Mouse (Mus musculus) embryo, embryonic 11.5 days (tissue): Measurements from ENCODE around the gene Ube2a.
A peak's percentile ranks its signal among the peaks of the same experiment; 100 is the strongest.
"Not testable (repeated sequence)": the region's sequence is repeated elsewhere in the genome, so short reads cannot be mapped to it uniquely, and the experiment has no call there.

Experiments
- DNase-seq: peaks from one replicate; pipeline ENCODE4 v3.0.0-alpha.2; 2012; ENCODE audit warnings: low read depth, low spot score

Gene Ube2a

DNA sequence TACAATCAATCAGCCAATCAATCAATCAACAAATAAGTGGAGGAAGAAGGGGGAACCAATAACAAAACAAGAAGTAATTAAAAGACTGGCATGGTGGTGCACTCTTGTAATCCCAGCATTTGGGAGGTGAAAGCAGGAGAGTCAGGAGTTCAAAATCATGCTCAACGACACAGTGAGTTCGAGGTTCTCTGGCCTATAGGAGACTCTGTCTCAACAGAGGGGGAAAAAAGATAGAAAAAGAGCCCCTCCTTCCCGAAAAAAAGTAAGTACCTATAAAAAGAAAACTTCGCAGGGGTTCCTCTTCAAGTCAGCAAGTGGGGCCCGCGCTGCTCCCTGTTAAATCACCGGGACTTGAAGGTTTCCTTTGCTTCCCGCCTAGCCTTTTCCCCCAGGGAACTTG, at the start of gene Ube2a, which contains the start of gene C330007P06Rik:
Gene Ube2a (plus strand): TSS at position 136 of the 400 bp plus-strand sequence.
Gene C330007P06Rik (minus strand): TSS at position 347 of the 400 bp plus-strand sequence.
- DNase-seq, result peak; percentile 2

DNA sequence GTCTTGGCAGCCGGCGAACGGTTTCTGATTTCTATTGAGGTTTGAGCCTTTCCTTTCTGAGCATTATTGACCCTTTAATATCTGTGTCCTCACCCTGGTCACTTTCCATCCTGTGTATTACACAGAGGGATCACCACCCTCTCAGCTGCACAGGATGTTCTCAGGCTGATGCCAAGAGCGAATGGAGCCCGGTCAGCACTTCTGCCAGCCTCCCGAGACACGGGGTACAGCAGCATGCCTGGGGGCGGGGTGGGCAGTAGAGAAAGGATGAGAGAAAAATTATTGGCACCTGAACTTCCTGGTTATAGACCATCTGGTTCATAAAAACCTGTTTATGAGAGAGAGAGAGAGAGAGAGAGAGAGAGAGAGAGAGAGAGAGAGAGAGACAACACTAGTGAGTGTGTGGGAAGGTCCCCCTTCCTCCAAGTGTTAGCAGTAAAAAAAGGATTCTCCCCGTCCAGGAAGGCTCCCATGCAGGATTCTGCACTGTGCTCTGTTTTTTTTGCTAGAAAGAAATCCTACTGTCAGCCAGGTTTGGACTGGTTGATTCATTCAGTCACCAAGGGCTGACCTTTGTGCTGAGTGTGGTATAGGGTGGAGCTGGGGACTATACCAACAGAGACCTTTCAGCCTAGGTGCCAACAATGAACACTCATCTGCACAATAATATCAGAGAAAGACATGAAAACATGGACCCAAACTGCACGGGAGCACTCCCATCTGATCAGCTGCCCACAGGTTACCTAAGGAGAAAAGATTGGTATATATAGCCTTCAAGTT, 49.6 kb upstream of the Ube2a start:
- no peak for DNase-seq

DNA sequence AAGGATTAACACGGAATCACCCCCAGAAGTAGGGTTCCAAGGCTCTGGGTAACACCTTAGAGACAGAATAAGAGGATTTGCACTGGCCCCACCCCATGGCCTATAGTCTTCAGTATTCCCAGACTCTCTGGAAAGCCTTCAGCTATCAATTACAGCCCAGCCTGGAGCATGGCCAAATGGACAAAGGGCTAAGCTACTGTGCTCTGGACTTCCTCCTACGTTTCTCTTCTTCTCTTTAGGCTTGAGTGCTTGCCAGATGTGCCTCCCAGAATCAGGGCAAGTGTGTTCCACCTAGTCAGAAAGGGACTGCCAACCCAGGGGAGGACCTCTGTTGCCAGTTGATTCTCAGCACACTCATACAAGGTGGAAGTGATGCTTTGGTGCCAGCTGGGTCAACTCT, 48.7 kb upstream of the Ube2a start:
- DNase-seq, result no peak

DNA sequence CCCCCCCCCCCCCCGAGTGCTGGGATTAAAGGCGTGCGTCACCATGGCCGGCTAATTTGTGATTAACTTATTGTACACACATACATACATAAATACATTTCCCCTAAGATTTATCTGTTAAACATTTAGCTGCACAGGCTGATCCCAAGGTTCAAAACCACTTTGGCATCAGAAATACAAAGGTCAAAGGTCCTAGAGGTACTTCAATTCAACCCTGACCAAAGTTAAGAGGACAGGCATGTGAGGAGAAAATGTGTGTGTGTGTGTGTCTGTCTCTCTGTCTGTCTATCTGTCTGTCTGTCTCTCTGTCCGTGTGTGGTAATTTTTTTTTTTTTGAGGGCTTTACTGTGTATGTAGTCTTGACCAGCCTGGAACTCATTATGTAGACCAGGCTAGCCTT, 46.8 kb upstream of the Ube2a start:
- no peak for DNase-seq

DNA sequence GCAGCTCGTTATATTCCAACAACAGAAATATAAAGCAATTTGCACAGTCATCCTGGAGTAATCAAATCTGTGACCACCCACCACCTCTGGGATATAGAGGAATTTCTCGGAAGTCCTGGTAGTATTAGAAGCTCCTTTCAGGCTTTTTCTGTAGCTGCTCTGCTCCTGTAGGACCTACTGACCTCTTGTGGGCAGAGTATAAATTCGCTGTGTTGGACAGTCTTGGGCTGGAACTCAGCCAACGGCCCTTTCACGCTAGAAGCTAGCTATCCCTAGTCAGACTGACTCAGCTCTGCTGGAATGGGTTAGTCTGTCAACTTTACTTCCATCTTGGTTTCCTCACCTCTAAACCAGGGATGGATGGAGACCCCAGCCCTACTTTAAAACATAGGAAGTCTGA, 43.4 kb upstream of the Ube2a start:
- no peak for DNase-seq

DNA sequence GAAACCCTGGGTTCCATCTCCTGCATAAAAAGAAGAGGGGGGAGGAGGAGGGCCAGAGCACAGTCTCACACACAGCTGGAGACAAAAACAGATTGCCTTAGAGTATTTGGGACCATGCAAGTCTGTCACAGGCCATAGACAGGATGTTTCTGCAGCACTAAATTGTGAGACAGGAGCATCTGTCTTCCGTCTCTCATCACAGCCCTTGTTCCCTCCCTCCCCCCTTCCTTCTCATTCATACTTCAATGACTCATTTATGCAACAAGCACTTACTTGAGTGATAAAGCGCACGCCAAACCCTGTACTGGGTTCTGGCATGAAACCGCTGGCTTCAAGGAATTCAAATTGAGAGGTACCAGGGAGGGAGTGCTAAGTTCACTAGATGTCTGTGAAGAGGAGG, 42.1 kb upstream of the Ube2a start:
- DNase-seq, result no peak

DNA sequence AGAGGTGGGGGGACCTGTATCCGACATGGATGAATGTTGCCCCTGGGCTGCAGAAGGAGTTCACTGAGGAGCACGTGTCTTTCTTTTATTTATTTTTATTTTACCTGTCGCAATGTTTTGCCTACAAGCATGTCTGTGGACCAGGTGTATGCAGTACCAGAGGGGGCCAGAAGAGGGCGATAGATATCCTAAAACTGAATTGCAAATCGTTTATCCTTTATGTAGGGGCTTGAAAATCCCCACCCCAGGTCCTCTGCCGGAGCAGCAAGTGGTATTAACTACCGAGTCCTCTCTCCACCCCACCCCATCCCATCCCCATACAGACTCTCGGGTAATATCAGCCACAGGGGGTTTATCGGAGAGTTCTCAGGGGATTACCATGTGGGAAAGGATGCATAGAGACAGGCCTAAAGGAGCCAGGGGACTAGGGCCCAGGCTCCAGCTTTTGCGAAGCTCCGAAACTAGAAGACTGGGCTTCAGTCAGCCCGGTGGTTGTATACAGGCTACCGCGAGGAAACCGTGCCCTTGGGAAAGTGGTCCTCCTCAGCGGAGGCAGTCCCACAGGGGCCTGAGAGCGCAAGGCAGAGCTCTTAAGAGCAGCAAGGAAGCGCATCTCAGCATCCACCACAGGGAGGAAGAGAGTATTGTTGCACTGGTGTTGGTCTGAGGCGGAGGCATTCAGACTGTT, 40.2 kb upstream of the Ube2a start:
- peak; percentile 44 for DNase-seq

DNA sequence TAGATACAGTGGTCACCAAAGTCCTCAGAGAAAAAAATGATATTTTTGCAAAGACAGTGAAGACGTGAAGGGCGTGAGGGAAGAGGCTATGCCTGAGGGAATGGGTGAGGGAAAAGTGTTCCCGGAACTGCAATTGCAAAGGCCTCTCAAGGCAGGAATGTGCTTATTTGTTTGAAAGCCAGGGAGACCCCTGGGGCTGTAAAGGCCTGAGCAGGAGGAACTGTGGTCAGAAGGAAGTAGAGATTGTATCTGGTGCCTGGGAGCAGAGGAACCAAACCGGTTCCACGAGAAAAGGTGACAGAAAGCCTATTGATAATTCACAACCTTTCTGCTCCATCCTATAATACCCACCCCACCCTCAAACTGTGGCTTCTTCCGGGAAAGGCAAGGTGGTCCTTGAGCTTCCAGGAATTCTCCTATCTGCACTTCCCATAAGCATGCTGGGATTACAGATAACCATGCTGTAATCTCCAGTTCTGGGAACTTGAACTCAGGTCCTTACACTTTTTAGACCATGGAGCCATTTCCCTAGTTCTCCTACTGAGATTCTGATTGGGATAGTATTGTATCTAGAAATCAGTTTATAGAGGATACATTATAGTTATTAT, 36.5 kb upstream of the Ube2a start:
- DNase-seq, result no peak

DNA sequence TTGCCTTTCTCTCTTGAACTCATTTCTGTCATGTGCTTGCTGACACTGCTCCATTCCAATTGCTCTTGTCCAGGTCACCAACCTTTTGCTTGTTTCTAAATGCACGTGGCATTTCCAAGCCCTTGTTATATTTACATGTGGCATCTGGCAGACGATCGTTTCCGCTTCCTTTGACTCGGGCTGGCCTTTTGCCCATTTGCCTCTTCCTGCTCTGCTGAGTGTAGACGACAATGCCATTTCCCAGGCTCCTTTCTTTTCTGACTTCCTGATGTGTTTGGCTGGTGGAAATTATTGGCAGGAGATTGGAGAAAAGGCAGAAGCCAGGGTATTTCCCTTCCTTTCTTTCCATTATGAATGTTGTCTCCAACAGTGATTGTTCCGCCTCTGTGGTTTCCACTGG, 34.3 kb upstream of the Ube2a start:
- DNase-seq, result no peak

DNA sequence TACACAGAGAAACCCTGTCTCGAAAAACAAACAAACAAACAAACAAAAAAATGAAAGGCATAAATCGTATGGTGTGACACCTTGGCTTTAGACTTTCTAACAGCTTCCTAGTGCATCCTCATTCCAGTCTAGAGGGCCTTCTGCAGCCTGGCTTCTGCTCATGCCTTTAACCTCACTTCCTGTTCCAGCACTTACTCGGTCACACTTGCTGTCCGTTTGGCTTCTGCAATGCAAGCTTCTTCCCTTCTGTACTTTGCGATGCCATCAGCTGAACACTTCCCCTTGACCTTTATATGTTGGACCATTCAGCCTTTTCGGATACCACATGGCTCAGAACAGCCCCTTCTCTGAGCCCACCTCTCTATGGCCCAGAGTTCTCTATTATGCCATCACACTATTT, 32.0 kb upstream of the Ube2a start:
- no peak for DNase-seq

DNA sequence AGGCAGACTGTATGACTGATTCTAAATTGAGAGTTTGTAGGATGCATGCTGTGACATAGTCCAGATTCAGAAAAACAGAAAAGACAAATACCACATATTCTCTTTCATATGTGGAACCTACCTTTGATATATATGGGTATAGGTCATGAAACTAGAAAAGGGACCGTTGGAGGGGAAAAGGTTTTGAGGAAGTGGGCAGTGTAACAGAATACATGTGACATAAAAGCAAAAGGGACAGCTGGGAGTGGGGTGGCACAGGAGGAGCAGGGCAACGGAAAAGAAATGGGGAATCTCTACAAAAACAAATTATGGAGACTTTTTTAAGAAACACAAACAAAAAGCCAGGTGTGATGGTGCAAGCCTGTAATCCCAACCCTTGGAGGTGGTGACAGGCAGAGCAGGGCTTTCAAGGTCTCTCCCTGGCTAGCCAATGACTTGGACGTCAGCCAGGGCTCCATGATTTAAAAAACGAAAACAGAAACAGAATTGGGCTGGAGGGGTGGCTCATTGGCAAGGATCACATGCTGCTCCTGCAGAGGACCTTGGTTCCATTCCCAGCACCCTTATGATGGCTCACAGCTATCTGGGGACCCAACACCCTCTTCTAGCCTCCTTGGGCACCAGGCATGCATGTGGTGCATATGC, 30.2 kb upstream of the Ube2a start:
- no peak for DNase-seq

DNA sequence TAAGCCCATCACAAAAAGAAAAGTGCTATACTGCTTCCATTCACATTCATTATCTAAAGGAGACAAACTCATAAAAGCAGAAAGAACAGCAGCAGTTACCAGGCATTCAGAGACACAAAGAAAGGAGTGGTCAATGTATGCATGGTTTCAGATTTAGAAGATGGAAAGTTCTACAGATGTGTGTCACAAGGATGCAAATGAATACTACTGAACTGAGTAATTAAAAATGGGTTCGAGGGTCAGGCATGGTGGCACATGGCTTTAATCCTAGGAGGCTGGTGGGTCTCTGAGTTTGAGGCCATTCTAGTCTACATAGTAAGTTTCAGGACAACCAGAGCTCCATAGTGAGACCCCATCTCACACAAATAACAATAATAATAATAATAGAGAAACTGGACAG, 26.5 kb upstream of the Ube2a start:
- DNase-seq, result no peak

DNA sequence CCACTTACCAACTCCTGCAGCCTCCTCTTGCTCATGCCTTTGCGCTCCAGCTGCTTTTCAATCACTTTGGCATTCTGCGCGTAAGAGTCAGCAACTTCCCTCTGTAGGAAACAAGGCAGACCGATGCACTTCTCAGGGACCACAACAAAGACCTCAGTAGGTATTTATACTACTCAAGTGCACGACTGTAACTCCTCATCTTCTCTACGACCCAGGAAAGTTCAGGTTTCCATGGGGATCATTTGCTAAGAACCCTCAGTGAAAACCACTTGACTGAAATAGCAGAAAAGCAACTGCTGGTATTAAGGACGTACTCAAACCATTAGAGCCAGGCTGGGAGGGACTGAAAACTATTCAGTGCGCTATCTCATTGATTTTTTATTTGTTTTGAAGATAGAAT, 21.1 kb upstream of the Ube2a start:
- DNase-seq, result no peak

DNA sequence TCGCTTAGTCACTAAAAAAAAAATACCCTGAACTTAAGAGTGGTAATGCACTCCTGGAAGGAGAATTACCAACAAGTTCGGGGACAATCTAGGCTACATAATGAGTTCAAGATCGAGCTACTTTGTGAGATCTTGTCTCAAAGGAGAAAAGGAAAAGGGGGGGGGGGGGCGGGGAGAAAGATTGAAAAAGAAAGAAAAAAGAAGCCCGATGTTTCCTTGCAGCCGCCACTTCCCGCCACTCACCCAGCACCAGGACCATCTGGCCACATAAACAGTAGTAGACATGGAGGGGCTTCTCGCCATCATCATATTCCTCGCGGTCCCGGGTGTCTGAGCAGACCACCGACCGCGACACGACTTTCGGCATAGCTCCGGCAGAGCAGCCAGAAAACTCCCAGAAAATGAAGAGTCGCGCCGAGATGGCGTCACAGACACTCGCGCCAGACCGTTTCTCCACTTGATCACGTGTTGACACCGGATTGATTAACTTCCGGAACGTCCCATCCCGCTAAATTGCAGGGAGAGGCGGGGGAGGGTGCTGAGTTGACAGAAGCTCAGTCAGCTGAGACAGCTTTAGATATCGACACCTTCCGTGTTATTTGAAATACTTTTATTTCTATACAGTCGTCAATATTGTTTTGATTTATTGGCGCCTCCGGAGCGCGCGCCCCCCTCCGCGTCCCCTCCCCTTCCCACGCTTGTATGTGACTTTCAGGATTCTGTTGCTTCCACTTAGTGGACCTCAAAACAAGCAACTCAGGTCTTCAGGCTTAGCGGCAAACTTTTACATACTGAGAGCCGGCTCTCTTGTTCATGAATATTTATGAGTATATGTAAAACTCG, 9.7 kb upstream of the Ube2a start:
- peak; percentile 55 for DNase-seq

DNA sequence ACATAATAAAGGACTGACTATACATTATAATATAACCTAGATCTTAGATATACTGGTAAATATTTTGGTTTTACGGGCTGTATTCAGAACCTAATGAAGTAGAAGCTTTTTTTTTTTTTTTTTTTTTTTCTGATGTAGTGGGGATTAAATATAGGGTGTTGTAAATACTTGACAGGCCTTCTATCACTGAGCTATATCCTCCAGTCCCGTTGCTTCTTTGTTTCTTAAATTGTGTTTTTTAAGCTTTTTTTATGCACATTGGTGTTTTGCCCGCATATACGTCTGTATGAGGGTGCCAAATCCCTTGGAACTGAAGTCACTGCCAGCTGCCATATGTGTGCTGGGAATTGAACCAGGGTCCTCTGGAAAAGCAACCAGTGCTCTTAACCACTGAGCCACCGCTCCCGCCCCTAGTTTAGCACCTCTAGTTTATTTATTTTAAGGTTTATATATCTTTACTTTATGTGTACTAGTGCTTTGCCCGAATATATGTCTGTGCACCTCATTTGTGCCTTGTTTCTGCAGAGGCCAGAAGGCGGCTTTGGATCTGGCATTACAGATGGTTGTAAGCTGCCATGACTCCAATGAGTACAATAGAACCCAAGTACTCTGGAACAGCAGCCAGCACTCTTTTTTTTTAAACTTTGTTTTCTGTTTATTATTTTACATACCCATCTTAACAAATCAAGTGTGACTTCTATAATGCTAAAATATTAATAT, 8.9 kb upstream of the Ube2a start:
- no peak for DNase-seq

DNA sequence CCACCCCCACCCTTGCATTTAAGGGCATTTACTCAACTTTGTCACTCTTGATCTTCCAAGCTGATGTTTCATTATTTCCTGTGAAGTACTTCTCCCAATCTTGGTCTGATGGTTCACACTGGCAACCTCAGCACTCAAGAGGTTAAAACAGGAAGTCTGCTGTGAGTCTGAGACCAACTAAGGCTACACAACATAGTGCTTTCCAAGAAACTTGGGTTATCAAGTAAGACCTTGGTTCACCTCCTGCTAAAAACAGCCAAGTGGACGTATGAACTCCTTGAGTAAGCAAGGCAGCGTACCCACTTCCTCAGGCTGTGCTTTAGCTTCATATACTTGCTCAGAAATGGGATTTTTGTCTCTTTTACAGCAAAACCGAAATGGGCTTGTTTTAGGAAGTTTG, 3.3 kb upstream of the Ube2a start:
- no peak for DNase-seq

DNA sequence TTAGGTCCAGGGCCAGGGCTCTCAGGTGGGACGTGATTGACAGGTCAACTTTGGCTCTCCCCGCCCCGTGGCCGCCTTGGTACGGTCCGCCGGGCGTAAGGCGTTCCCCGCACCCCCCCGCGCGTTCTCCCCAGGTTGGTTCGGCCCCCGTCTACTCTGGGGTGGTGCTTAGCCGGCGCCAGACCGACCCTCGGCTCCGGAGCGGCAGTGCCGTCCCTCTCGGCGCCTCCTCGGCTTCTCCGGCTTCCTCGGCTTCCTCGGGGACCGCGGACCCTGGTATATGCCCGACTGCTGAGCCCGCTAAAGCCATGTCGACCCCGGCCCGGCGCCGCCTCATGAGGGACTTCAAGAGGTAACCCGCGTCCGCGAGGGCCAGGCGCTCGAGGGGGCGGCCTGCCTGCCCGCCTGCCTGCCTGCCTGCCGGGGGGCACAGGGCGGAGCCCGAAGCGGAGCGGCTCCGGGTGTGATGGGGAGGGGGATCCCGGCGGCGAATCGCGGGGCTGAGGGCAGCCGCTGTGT, 537 bp downstream of the Ube2a start:
- DNase-seq, result peak; percentile 74

DNA sequence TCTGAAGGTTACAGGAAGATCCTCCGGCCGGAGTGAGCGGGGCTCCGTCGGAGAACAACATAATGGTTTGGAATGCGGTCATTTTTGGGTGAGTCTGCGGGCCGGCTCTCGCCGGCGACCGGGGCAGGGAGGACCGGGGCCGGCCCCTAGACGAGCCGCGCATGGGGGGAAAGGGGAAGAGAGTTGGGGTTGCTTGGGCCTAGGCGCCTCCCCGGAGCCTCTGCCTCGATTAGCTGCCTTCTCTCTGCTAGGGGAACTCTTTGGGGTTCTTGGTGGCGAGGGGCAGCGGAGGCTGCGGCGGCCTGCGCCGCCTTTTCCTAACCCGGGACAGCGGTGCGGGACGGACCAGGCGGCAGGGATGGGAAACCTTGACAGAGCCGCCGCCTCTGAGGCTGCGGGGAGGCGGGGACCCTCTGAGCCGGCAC, 1.0 kb downstream of the Ube2a start:
- peak; percentile 8 for DNase-seq

DNA sequence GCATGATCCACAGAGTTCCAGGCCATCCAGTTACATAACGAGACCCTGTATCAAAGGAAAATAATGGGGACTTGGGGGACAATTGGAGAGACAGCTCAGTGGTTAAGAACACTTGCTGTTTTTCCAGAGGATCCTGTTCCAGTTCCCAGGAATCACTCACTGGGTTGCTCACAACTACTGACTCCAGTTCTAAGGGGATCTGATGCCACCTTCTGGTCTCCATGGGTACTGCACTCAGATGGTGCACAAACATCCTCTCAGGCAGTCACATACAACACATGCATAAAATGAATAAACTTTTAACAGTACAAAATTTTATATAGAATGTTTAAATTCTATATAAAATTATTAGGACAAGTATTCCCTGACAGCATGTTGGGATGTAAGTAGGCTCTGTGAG, 11.0 kb downstream of the Ube2a start:
- no peak for DNase-seq

DNA sequence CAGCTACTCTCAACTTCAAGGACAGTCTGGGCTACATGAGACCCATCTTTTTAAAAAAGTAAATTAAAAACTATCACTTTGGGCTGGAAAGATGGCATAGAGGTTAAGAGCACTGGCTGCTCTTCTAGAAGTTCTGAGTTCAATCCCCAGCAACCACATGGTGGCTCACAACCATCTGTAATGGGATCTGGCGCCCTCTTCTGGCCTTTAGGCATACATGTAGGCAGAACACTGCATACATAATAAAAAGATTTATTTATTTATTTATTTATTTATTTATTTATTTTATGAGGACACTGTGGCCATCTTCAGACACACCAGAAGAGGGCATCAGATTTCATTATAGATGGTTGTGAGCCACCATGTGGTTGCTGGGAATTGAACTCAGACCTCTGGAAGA, 25.2 kb downstream of the Ube2a start:
- DNase-seq, result not testable (repeated sequence)
